Mouse (Mus musculus) heart, embryonic 13.5 days (tissue): ENCODE data around the gene Leng8. TPM values are rescaled to one million over a fixed set of nuclear protein-coding genes. Genes with fewer than 3 reads are reported as not detected.

Experiments
- ATAC-seq: fragments of 200-750 bp; cut with Nextera tagmentation; 2 replicates; pipeline ENCODE4 v1.8.0; 2017; ENCODE audit warnings: moderate TSS enrichment; ENCODE audit not compliant: insufficient number of reproducible peaks, low FRiP score, low TSS enrichment; ENCODE audit errors: extremely low read depth
- H3K27ac ChIP-seq: fragments of 300-500 bp; sonication (generic); replicated peaks from 2 replicates; pipeline ENCODE4 v1.5.1; 2015; ENCODE audit warnings: moderate library complexity, mild to moderate bottlenecking, inconsistent platforms
- H3K27me3 ChIP-seq: fragments of 300-500 bp; sonication (generic); replicated peaks from 2 replicates; pipeline ENCODE4 v1.6.1; 2015; ENCODE audit warnings: mild to moderate bottlenecking, inconsistent platforms
- H3K36me3 ChIP-seq: fragments of 300-500 bp; sonication (generic); 2 replicates; pipeline ENCODE4 v1.6.1; 2015; ENCODE audit warnings: mild to moderate bottlenecking, inconsistent platforms
- H3K4me1 ChIP-seq: fragments of 300-500 bp; sonication (generic); 2 replicates; pipeline ENCODE4 v1.6.1; 2015; ENCODE audit warnings: inconsistent platforms
- H3K4me2 ChIP-seq: fragments of 300-500 bp; sonication (generic); 2 replicates; pipeline ENCODE4 v1.6.1; 2015; ENCODE audit warnings: inconsistent platforms, mild to moderate bottlenecking, moderate library complexity
- H3K4me3 ChIP-seq: fragments of 300-500 bp; sonication (generic); 2 replicates; pipeline ENCODE4 v1.5.1; 2015; ENCODE audit warnings: moderate library complexity, mild to moderate bottlenecking, inconsistent platforms
- H3K9ac ChIP-seq: fragments of 300-500 bp; sonication (generic); 2 replicates; pipeline ENCODE4 v1.6.1; 2015; ENCODE audit warnings: inconsistent platforms, mild to moderate bottlenecking, moderate library complexity
- H3K9me3 ChIP-seq: fragments of 300-500 bp; sonication (generic); 2 replicates; pipeline ENCODE4 v1.6.1; 2016; ENCODE audit warnings: inconsistent platforms
- WGBS: fragments of 180-500 bp; shearing (Covaris S2); methylation state at CpG from one replicate; pipeline ENCODE4 v1.1.7; 2015; ENCODE audit warnings: mixed read lengths; 5-methylcytosine and 5-hydroxymethylcytosine counted together
- polyA plus RNA-seq: library from polyadenylated mRNA; unstranded; fragments of >200 nt; fragmentation: Nextera tagmentation; extraction: Ambion mirVana; gene quantifications from 2 replicates; pipeline ENCODE4 v1.2.1, GENCODE M21; 2015

The Leng8 gene
- polyA plus RNA-seq, 1 experiment from 2014 or later, result 45.9 TPM

GRCm38 (mm10) chr7:4128860-4129259 is 8.0 kb upstream of the Leng8 start:
- H3K27ac ChIP-seq, result no peak overlapping the region
- H3K4me2 ChIP-seq, result no peak overlapping the region
- ATAC-seq, result no peak
- peaks cover 7% of the 10 kb centered on the region; the same call in 1 of the 2 replicates for H3K27me3 ChIP-seq
- H3K9me3 ChIP-seq, result no peaks in the 10 kb centered on the region
- 33% methylated on average over 6 of the region's 6 CpGs for WGBS
- H3K9ac ChIP-seq, result peak overlapping the region; percentile 28; the same call in 1 of the 2 replicates
- peaks cover 18% of the 10 kb centered on the region; the same call in 1 of the 2 replicates for H3K4me1 ChIP-seq
- no peak overlapping the region for H3K4me3 ChIP-seq
- H3K36me3 ChIP-seq, result no peaks in the 10 kb centered on the region

GRCm38 (mm10) chr7:4130686-4131452 is 6.0 kb upstream of the Leng8 start:
- Histone ChIP-seq H3K4me3 (no peak overlapping the region), H3K4me2 (peak overlapping the region; percentile 33), H3K4me1 (peaks cover 14% of the 10 kb centered on the region; the same call in 1 of the 2 replicates), H3K27ac (no peak overlapping the region), H3K36me3 (no peaks in the 10 kb centered on the region), H3K27me3 (no peaks in the 10 kb centered on the region; the same call in 1 of the 2 replicates), H3K9ac (no peak overlapping the region), H3K9me3 (no peaks in the 10 kb centered on the region)
- WGBS, result 35% methylated on average over 13 of the region's 13 CpGs
- peak; percentile 26; the same call in 1 of the 2 replicates for ATAC-seq

DNA sequence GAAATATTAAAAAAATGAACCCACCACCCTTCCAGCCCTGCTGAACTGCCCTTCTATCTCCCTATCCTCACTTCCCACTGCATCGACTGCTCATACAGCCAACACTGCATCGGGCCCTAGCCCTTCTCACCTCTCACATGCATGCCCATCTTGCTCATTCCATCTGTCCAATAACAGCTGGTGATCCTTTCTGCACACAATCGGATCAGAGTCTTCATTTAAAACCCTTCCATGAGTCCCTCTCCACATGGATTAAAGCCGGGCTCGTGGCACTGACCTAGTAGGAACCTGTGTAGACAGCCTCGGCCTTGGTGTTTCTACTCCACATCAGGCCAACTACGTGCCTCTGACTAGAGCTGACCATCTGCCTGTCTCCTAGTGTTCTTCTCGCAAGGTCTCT is 4.9 kb upstream of the Leng8 start:
- Histone ChIP-seq H3K4me1 (peaks cover 15% of the 10 kb centered on the region; the same call in 1 of the 2 replicates), H3K9ac (0 out of 2 replicates have a peak overlapping the region, but pooled peaks have one; percentile 63), H3K4me2 (no peak overlapping the region), H3K27me3 (no peaks in the 10 kb centered on the region; the same call in 1 of the 2 replicates), H3K27ac (no peak overlapping the region), H3K9me3 (no peaks in the 10 kb centered on the region), H3K36me3 (no peaks in the 10 kb centered on the region), H3K4me3 (no peak overlapping the region)
- WGBS, result 80% methylated on average over 8 of the region's 8 CpGs
- no peak for ATAC-seq

GRCm38 (mm10) chr7:4132581-4132980 is 4.3 kb upstream of the Leng8 start:
- peaks cover 16% of the 10 kb centered on the region for H3K4me1 ChIP-seq
- no peak overlapping the region for H3K9ac ChIP-seq
- no peak overlapping the region for H3K4me2 ChIP-seq
- no peak overlapping the region for H3K4me3 ChIP-seq
- WGBS, result 84% methylated on average over 3 of the region's 3 CpGs
- no peak for ATAC-seq
- H3K27ac ChIP-seq, result no peak overlapping the region
- no peaks in the 10 kb centered on the region for H3K27me3 ChIP-seq
- no peaks in the 10 kb centered on the region for H3K9me3 ChIP-seq
- no peaks in the 10 kb centered on the region for H3K36me3 ChIP-seq

DNA sequence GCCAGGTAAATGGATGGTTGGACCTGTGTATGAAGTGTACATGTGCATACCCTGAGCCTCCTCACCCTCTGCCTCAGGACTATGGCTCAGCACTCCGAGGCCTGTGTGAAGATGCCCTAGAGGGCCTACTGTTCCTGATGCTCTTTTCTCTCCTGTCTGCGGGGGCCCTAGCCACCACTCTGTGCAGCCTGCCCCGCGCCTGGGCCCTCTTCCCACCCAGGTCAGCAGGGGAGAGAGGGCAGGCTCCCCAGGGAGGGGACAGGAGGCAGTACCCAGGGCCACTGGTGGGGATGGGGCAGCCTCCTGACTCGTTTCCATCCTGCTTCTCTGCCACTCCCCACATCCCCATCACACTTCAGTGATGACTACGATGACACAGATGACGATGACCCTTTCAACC is 3.8 kb upstream of the Leng8 start:
- Histone ChIP-seq H3K9ac (no peak overlapping the region), H3K27me3 (no peaks in the 10 kb centered on the region), H3K27ac (no peak overlapping the region), H3K36me3 (no peaks in the 10 kb centered on the region; the same call in 1 of the 2 replicates), H3K4me3 (no peak overlapping the region), H3K4me2 (no peak overlapping the region), H3K9me3 (no peaks in the 10 kb centered on the region), H3K4me1 (peaks cover 20% of the 10 kb centered on the region)
- 81% methylated on average over 6 of the region's 7 CpGs for WGBS
- ATAC-seq, result no peak

DNA sequence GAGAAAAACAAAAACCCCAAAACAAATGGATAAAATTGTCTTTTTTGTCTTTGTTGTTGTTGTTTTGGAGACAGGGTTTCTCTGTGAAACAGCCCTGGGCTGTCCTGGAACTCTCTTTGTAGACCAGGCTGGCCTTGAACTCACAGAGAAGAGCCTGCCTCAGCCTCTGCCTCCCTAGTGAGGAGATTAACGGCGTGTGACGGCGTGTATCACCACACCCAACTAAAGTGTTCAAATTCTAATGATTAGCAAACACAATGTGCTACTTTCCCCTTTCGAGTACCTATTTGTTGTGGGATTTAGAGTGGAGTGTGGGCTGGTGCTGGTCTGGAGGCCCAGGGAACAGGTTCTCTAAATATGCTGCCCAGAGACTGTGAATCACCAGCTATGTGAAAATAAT is 1.9 kb upstream of the Leng8 start:
- peaks cover 19% of the 10 kb centered on the region for H3K36me3 ChIP-seq
- no peak overlapping the region for H3K4me3 ChIP-seq
- no peaks in the 10 kb centered on the region for H3K27me3 ChIP-seq
- H3K4me2 ChIP-seq, result no peak overlapping the region
- H3K4me1 ChIP-seq, result peaks cover 25% of the 10 kb centered on the region
- H3K27ac ChIP-seq, result no peak overlapping the region
- no peak for ATAC-seq
- no peaks in the 10 kb centered on the region for H3K9me3 ChIP-seq
- WGBS, result 79% methylated on average over 5 of the region's 5 CpGs
- no peak overlapping the region for H3K9ac ChIP-seq

- ATAC-seq, result no peak
- Histone ChIP-seq H3K27ac (peak overlapping the region; percentile 75), H3K4me2 (peak overlapping the region; percentile 92), H3K9me3 (no peaks in the 10 kb centered on the region), H3K9ac (peak overlapping the region; percentile 88), H3K4me3 (peak overlapping the region; percentile 96), H3K27me3 (no peaks in the 10 kb centered on the region), H3K4me1 (peaks cover 20% of the 10 kb centered on the region), H3K36me3 (peaks cover 34% of the 10 kb centered on the region)
- WGBS, result 1% methylated on average over 16 of the region's 16 CpGs
These were observed 452 bp upstream of the Leng8 start for GRCm38 (mm10) chr7:4136404-4136770.

GRCm38 (mm10) chr7:4137746-4138145 is 907 bp downstream of the Leng8 start:
- peaks cover 17% of the 10 kb centered on the region for H3K4me1 ChIP-seq
- peak overlapping the region; percentile 94 for H3K27ac ChIP-seq
- H3K27me3 ChIP-seq, result no peaks in the 10 kb centered on the region
- WGBS, result 45% methylated on average over 3 of the region's 3 CpGs
- peak overlapping the region; percentile 93 for H3K4me2 ChIP-seq
- ATAC-seq, result no peak
- peaks cover 47% of the 10 kb centered on the region for H3K36me3 ChIP-seq
- no peaks in the 10 kb centered on the region for H3K9me3 ChIP-seq
- peak overlapping the region; percentile 94 for H3K9ac ChIP-seq
- H3K4me3 ChIP-seq, result peak overlapping the region; percentile 96

GRCm38 (mm10) chr7:4138181-4138580 is 1.3 kb downstream of the Leng8 start:
- 89% methylated on average over 2 of the region's 2 CpGs for WGBS
- Histone ChIP-seq H3K27me3 (no peaks in the 10 kb centered on the region), H3K27ac (no peak overlapping the region), H3K36me3 (peaks cover 51% of the 10 kb centered on the region), H3K9ac (peak overlapping the region; percentile 94), H3K4me1 (peaks cover 17% of the 10 kb centered on the region), H3K4me2 (peak overlapping the region; percentile 93), H3K9me3 (no peaks in the 10 kb centered on the region), H3K4me3 (peak overlapping the region; percentile 96)
- ATAC-seq, result no peak

DNA sequence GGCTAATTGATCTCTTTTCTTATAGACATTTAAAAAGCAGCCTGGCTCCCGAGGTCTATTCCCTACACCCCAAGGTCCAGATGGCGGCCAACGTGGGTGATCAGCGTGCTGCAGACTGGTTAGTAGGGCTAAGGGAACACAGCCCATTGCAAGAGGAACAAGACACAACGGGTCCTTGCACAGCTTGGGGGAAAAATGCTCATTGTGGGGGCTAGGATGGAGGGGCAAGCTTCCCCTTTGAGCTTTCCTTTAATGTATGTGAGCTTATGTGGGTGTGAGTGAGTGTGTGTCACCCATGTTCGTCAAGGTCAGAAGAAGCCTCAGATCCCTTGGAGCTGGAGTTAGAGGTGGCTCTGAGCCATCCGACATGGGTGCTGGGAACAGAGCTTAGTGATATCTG is 1.8 kb downstream of the Leng8 start:
- Histone ChIP-seq H3K9me3 (no peaks in the 10 kb centered on the region), H3K4me1 (peaks cover 17% of the 10 kb centered on the region), H3K27ac (no peak overlapping the region), H3K27me3 (no peaks in the 10 kb centered on the region), H3K9ac (0 out of 2 replicates have a peak overlapping the region, but pooled peaks have one; percentile 94), H3K36me3 (peaks cover 56% of the 10 kb centered on the region), H3K4me3 (no peak overlapping the region), H3K4me2 (0 out of 2 replicates have a peak overlapping the region, but pooled peaks have one; percentile 93)
- ATAC-seq, result no peak
- WGBS, result 90% methylated on average over 7 of the region's 7 CpGs

DNA sequence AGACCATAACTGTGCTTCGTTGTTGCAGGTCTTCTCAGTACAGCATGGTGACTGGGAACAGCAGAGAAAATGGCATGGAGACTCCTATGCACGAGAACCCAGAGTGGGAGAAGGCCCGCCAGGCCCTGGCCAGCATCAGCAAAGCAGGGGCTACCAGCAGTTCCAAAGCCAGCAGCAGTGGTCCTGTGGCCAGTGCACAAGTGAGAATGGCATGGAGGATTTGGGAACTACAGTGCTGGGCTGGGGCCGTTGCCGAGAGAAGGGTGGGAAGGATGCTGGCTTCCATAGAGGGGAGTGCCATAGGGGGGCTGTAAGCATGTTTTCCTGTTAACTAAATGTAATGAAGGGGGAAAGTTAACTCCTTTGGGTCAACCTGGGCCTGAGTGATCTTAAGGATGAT is 2.6 kb downstream of the Leng8 start:
- H3K27me3 ChIP-seq, result no peaks in the 10 kb centered on the region
- no peak overlapping the region for H3K9ac ChIP-seq
- WGBS, result 93% methylated on average over 5 of the region's 5 CpGs
- peaks cover 17% of the 10 kb centered on the region for H3K4me1 ChIP-seq
- peaks cover 64% of the 10 kb centered on the region for H3K36me3 ChIP-seq
- H3K4me2 ChIP-seq, result no peak overlapping the region
- H3K27ac ChIP-seq, result no peak overlapping the region
- H3K4me3 ChIP-seq, result no peak overlapping the region
- H3K9me3 ChIP-seq, result no peaks in the 10 kb centered on the region
- ATAC-seq, result no peak
